In genomic region chr1:165641786-165642771, GRCm38 (mm10) we compare ENCODE assay signal across 8 mouse cellular contexts. TPM values are rescaled to one million over a fixed set of nuclear protein-coding genes. Genes with fewer than 3 reads are reported as not detected.
DNase-seq lines count a peak whose midpoint lies in the region; ATAC-seq and TF ChIP-seq lines count a peak whose summit lies in the region.

No protein-coding gene starts in this region.

- H3K79me3 ChIP-seq in C2C12 (ENCODE audit: low read depth) = no peaks in the 10 kb centered on the region

- H3K36me3 ChIP-seq in C2C12 (ENCODE audit: control insufficient read depth, insufficient read depth) = no peaks in the 10 kb centered on the region
- no peaks in the 10 kb centered on the region for H3K36me3 ChIP-seq in erythroblast, embryonic 14.5 days (ENCODE audit: control insufficient read depth)
- H3K36me3 ChIP-seq in heart, embryonic 12.5 days = peaks cover under 1% of the 10 kb centered on the region; the same call in 1 of the 2 replicates
- H3K36me3 ChIP-seq in kidney, embryonic 16.5 days (ENCODE audit: insufficient read depth, low read length) = no peaks in the 10 kb centered on the region
- no peaks in the 10 kb centered on the region for H3K36me3 ChIP-seq in liver, adult 2 months (ENCODE audit: control insufficient read depth, insufficient read depth, low read length)

- H3K27ac ChIP-seq in heart, embryonic 12.5 days (ENCODE audit: poor library complexity, severe bottlenecking) = peak overlapping the region; percentile 81
- peak overlapping the region; percentile 97 for H3K27ac ChIP-seq in kidney, embryonic 16.5 days (ENCODE audit: low read length)
- H3K27ac ChIP-seq in liver, adult 2 months (replicated peaks; ENCODE audit: insufficient read depth, low read depth, low read length) = peak overlapping the region; percentile 88

- H3K4me1 ChIP-seq in erythroblast, embryonic 14.5 days (ENCODE audit: control insufficient read depth) = peaks cover 22% of the 10 kb centered on the region
- peaks cover 9% of the 10 kb centered on the region for H3K4me1 ChIP-seq in heart, embryonic 12.5 days (replicated peaks)
- H3K4me1 ChIP-seq in kidney, embryonic 16.5 days (ENCODE audit: insufficient read depth, low read length) = no peaks in the 10 kb centered on the region
- peaks cover 3% of the 10 kb centered on the region; the same call in 1 of the 2 replicates for H3K4me1 ChIP-seq in liver, adult 2 months (ENCODE audit: control insufficient read depth, insufficient read depth, low read length)

- H3ac ChIP-seq in C2C12 (ENCODE audit: control insufficient read depth, insufficient read length, low read depth) = peak overlapping the region; percentile 95

- H3K9ac ChIP-seq in heart, embryonic 12.5 days = peak overlapping the region; percentile 87
- H3K9ac ChIP-seq in kidney, embryonic 16.5 days (replicated peaks; ENCODE audit: low read length) = peak overlapping the region; percentile 95
- peak overlapping the region; percentile 86 for H3K9ac ChIP-seq in liver, adult 2 months (ENCODE audit: low read depth, low read length)

- peak; percentile 83 for ATAC-seq in heart, embryonic 12.5 days (ENCODE audit: insufficient number of reproducible peaks, low FRiP score)
- peak; percentile 87 for ATAC-seq in kidney, embryonic 16.5 days (ENCODE audit: low FRiP score, low TSS enrichment)
- peak; percentile 59 for ATAC-seq in monocyte, adult 5-6 weeks (replicated peaks; ENCODE audit: insufficient number of reproducible peaks, low FRiP score, low TSS enrichment, poor library complexity, severe bottlenecking)

- no peaks in the 10 kb centered on the region for H3K79me2 ChIP-seq in C2C12 (ENCODE audit: control insufficient read depth, insufficient read depth)
- no peaks in the 10 kb centered on the region for H3K79me2 ChIP-seq in liver, adult 2 months (ENCODE audit: control insufficient read depth, insufficient read depth, low read length)

- TF ChIP-seq POLR2A in brain, embryonic 14.5 days (IDR thresholded peaks at IDR 0.05; ENCODE audit: borderline replicate concordance, extremely low read depth, insufficient read depth, insufficient read length, poor library complexity, severe bottlenecking) = peak; percentile 20; the same call in 1 of the 2 replicates
- peak; percentile 33; the same call in 1 of the 2 replicates for TF ChIP-seq POLR2A in liver, adult 2 months (IDR thresholded peaks at IDR 0.05; ENCODE audit: extremely low read depth, insufficient read depth, low read length)

- H3K9me3 ChIP-seq in erythroblast, embryonic 14.5 days (ENCODE audit: control insufficient read depth, low read length) = no peaks in the 10 kb centered on the region
- H3K9me3 ChIP-seq in heart, embryonic 12.5 days (replicated peaks) = no peaks in the 10 kb centered on the region
- H3K9me3 ChIP-seq in kidney, embryonic 16.5 days (ENCODE audit: low read length) = no peaks in the 10 kb centered on the region

- no peak for TF ChIP-seq CTCF in C2C12 (IDR thresholded peaks at IDR 0.05; ENCODE audit: control insufficient read depth, insufficient read depth, insufficient read length)
- no peak for TF ChIP-seq CTCF in brain, embryonic 14.5 days (IDR thresholded peaks at IDR 0.05; ENCODE audit: borderline replicate concordance, extremely low read depth, insufficient read depth, insufficient read length)
- TF ChIP-seq CTCF in liver, adult 2 months (IDR thresholded peaks at IDR 0.05; ENCODE audit: low read depth, low read length) = no peak

- peak overlapping the region; percentile 65 for H3K4me3 ChIP-seq in C2C12 (ENCODE audit: insufficient read depth, poor library complexity, severe bottlenecking)
- peak overlapping the region; percentile 85 for H3K4me3 ChIP-seq in erythroblast, embryonic 14.5 days (replicated peaks)
- H3K4me3 ChIP-seq in heart, embryonic 12.5 days = peak overlapping the region; percentile 72
- peak overlapping the region; percentile 92 for H3K4me3 ChIP-seq in kidney, embryonic 16.5 days (ENCODE audit: low read length)
- peak overlapping the region; percentile 90 for H3K4me3 ChIP-seq in liver, adult 2 months (ENCODE audit: insufficient read depth, low read depth, low read length)

- H3K27me3 ChIP-seq in C2C12 (ENCODE audit: control insufficient read depth, insufficient read depth, insufficient read length) = no peaks in the 10 kb centered on the region
- H3K27me3 ChIP-seq in erythroblast, embryonic 14.5 days (ENCODE audit: control insufficient read depth) = peaks cover 22% of the 10 kb centered on the region
- H3K27me3 ChIP-seq in heart, embryonic 12.5 days (replicated peaks) = no peaks in the 10 kb centered on the region
- H3K27me3 ChIP-seq in kidney, embryonic 16.5 days (ENCODE audit: insufficient read depth, low read length) = no peaks in the 10 kb centered on the region
- no peaks in the 10 kb centered on the region for H3K27me3 ChIP-seq in liver, adult 2 months (ENCODE audit: control insufficient read depth, insufficient read depth, low read length)

- peak; percentile 86 for DNase-seq in brain, embryonic 14.5 days (ENCODE audit: low read depth)
- peak; percentile 71 for DNase-seq in liver, adult 2 months (ENCODE audit: extremely low read depth, low read depth, low spot score)
- peak; percentile 79 to 85 for DNase-seq in spleen, postnatal 36 days (ENCODE audit: low spot score in 2 of 2)

- peak overlapping the region; percentile 80 for H3K4me2 ChIP-seq in heart, embryonic 12.5 days
- peak overlapping the region; percentile 76 for H3K4me2 ChIP-seq in kidney, embryonic 16.5 days (replicated peaks; ENCODE audit: low read depth, low read length)

- under 1% methylated on average over 75 of the region's 75 CpGs for WGBS in heart, embryonic 12.5 days
- WGBS in kidney, embryonic 16.5 days = under 1% methylated on average over 75 of the region's 75 CpGs
- WGBS in liver, adult 2 months = under 1% methylated on average over 75 of the region's 75 CpGs

TF ChIP-seq in C2C12, 6 proteins besides CTCF, POLR2A, EP300 and RAD21:
- TF ChIP-seq MYOG (IDR thresholded peaks at IDR 0.05; ENCODE audit: control insufficient read depth, extremely low read depth, insufficient read length) (no peak), MAX (IDR thresholded peaks at IDR 0.05) (peak; percentile 27), USF1 (IDR thresholded peaks at IDR 0.05; ENCODE audit: low read depth) (peak; percentile 8)

RNA-seq across cellular contexts. Expression of gene Mpzl1, which starts 7.7 kb away (rescaled TPM):
- 32.1 TPM for polyA plus RNA-seq in C2C12 (2012; fragmentation: generic; extraction: Trizol)
- polyA plus RNA-seq in brain, embryonic 14.5 days (2012; rRNA removed) = 142 and 156 TPM in 2 replicates
- polyA plus RNA-seq in erythroblast, embryonic 14.5 days (2012) = 0.05 TPM in 1 of 2 replicates, not detected in the other
- 126 and 135 TPM in 2 replicates for polyA plus RNA-seq in heart, embryonic 12.5 days (2016; fragmentation: Nextera tagmentation; extraction: Ambion mirVana)
- 221 and 236 TPM in 2 replicates for polyA plus RNA-seq in kidney, embryonic 16.5 days (2015; fragmentation: Nextera tagmentation; extraction: Ambion mirVana)
- 1.4 and 2.8 TPM in 2 replicates for total RNA-seq in liver, adult 2 months (2014; rRNA removed)
- polyA plus RNA-seq in liver, adult 2 months (2012; rRNA removed) = 3.8 and 5.8 TPM in 2 replicates
- not detected in 3 replicates for total RNA-seq in monocyte, adult 5-6 weeks (2017)

Comparison
In these comparisons a context has a peak if more than half of its experiments do, and no peak if none do; other contexts are left out.
1. Peak in every context shown above with its lines: DNase-seq, ATAC-seq, H3K4me3 ChIP-seq and H3K27ac ChIP-seq.